Mouse (Mus musculus) right cerebral cortex, postnatal 36 days (tissue): ENCODE results near the gene Set.
"Not testable (repeated sequence)": the region's sequence is repeated elsewhere in the genome, so short reads cannot be mapped to it uniquely, and the experiment has no call there.

Experiments
- DNase-seq, 2 experiments: peaks; one replicate each; pipeline ENCODE4 v3.0.0; 2022; ENCODE audit warnings: low spot score in 2 of 2, mixed read lengths in 1 of 2

The Set gene

DNA sequence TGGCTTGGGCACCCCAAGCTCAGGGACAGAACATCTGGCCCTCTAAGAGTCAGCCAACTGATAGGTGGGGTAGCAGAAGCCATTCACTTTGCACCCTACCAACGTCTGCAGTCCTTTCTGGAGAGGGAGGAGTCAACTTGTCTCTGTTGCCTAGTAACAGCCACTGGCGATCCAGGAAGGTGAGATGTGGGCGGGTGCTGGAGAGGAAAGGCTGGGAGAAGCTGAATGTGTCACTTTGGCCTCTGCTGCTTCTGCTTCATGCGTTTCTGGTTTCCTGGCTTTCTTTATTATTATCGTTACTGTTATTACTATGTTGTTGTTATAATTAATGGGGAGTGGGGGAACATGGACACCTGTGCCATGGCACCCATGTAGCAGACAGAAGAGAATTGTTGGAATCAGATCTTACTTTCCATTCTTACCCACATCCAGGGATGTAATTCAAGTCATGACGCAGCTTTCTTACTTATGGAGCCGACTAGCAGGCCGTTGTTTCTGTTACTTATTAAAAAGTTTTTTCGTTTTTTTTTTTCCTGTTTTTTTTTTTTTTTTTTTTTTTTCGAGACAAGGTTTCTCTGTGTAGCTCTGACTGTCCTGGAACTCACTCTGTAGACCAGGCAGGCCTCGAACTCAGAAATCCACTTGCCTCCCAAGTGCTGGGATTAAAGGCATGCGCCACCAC, at the start of gene Set:
TSS of gene Set (plus strand) at position 156 of the 682 bp plus-strand sequence.
- DNase-seq: no peak

DNA sequence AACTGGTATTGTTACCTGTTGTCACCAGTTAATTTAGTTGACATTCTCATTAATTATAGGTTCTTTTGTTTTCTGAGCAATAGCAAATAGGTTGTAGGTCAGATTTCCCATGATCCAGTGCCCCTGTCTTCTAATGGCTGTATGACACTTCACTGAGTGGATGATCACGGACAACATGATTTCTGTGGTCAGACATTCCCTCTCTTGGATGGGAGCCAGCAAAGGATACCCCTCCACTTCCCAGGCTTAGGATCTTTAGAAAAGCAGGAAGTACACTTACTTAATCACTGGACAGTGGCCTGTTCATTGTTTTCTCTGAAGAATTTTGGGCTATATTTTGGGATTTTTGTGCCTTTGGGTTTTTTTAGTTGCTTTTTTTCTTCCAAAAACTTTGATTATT, 48.1 kb upstream of the Set start:
- no peak for DNase-seq

DNA sequence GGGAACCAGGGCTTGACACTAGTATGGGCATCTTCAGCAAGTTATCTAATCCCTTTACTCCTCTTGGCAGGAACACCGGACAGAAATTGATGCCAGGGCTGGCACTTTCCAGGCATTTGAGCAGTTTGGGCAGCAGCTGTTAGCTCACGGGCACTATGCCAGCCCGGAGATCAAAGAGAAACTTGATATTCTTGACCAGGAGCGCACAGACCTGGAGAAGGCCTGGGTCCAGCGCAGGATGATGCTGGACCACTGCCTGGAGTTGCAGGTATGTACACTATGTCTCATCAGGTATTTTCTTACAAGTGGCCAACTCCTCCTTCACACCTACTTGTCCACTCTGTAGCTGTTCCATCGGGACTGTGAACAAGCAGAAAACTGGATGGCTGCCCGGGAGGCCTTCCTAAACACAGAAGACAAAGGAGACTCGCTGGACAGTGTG, 46.3 kb upstream of the Set start:
- DNase-seq: no peak

DNA sequence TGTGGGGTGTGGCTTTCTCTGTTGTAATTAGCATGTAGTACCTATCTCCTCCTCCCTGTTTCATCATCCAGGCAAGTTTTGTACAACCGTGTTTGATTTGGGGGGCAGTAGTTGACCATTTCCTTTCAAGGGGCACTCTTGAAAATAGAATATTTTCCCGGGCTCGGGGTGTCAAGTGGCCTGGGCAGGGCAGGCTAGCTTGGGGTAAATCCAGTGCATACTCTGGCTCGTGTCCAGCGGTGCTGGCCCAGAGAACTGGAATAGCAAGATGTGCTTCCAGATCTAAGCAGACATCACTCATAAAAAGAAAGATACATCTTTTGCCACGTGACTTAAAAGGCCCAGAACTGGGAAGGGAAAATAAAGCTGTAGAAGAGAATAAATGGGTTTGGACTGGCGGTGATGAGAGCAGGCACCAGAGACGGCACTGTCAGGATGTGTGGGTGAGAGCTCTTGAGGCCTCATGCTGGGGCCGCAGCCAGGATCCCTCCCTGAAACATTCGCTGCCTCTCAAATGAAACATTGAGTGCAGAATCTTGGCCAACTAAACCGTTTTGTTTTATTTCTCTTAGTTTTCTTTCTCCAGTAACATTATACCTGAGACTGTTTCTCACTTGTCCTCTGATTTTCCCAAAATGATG, 42.7 kb upstream of the Set start:
- DNase-seq: no peak

- no peak for DNase-seq
These were observed 31.7 kb upstream of the Set start for GRCm38 (mm10) chr2:30025454-30025853.

- no peak for DNase-seq
These were observed 30.2 kb upstream of the Set start for GRCm38 (mm10) chr2:30026997-30027396.

DNA sequence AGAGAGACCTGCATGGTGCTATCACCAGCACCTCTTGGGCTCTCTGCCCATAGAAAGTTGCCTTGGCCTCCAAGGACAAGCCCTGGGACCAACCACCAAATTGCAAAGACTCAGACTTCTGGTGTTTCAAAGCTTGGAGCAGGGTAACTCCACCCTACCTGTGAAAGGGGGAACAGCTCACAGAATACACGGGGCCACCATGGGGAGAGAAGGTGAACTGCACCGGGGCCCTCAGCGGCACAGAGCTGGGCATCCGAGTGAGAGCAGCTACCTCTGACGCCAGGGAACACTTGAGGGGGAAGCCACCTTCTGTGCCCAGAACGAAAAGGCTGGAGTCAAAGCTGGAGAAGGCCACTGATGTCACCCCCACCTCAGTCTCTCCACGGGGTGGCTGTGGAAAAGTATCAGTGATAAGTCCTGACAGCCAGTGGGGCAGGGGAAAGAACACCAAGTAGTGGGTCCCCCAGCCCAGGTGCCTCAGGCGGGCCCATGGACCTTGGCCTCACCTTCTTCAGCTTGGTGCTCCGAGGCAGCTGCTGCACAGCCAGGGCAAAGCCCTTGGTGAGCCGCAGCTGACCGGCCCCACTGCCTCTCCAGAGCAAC, 24.8 kb upstream of the Set start:
- no peak for DNase-seq

- no peak for DNase-seq
These were observed 24.2 kb upstream of the Set start for GRCm38 (mm10) chr2:30032957-30033356.

- DNase-seq: no peak
These were observed 19.4 kb upstream of the Set start for GRCm38 (mm10) chr2:30037762-30038161.

DNA sequence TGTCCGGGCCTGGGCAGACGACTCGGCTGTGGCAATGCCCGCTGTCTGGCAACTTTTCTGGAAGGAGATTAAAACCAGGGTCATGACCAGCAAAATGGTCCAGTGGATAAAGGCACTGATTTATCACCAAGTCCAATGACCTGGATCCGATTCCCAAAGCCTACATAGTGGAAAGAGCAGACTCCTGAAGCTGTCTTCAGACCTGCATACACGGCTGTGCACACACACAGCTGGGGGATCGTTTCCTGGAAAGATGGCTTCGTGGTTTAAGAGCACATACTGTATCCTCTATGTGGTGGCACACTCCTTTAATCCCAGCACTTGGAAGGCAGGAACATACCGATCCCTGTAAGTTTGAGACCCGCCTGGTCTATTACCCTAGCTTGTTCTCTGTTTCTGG, 18.8 kb upstream of the Set start:
- DNase-seq: no peak

DNA sequence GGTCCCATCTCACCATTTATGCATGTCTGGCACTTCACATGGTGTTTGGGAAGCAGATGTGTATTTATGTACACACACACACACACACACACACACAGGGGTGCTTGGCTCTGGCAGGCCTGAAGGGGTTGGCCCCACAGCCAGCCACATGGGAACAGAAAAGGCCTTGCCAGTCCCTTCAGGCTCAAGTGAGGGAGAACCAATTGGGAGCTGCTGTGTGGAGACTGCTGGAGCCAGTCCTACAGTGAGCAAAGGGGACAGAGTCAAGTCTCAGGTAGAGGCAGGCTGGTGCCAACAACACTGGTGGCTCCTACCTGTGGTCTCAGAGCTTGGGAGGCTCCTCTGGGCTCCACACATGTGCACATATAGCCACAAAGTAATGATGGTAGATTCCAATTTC, 17.5 kb upstream of the Set start:
- no peak for DNase-seq

DNA sequence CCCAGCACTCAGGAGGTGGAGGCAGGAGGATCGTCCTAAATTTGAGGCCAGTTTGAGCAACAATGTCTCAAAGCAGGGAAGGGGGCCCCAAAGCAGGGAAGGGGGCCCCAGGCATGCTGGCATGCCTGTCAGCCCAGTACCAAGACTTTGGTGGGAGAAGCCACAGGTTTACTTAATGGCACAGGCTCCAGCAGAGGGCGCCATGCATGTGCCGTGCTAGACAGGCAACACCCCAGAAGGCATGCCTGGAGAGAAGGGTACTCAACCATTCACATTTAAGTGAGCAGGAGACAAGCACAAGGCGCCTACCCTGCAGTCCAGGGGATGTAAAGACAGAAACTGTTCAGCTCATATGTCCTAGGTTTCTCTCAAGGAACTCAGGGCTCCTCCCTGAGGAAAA, 14.7 kb upstream of the Set start:
- DNase-seq: peak in 1 of 2 experiments; percentile 43

- no peak for DNase-seq
These were observed 12.6 kb upstream of the Set start for GRCm38 (mm10) chr2:30044550-30044949.

GRCm38 (mm10) chr2:30047127-30047526, 10.1 kb upstream of the Set start:
- no peak for DNase-seq

DNA sequence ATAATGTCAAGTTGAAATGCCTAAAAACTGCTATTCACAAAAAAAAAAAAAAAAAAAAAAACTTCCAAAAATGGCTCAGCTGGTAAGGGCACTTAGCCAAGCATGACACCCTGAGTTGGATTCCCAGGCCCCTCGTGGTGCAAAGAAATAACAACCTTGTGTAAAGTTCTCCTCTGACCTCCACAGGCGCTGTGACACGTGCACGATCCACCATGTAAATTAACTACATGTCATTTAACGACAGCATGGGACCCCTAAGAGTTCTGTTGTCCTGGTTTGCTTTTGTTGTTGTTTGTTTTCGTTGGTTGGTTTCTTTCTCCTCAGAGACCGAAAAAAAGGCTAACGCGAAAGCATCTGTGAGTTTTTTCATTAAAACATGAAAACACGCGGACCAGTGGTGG, 9.1 kb upstream of the Set start:
- no peak for DNase-seq

DNA sequence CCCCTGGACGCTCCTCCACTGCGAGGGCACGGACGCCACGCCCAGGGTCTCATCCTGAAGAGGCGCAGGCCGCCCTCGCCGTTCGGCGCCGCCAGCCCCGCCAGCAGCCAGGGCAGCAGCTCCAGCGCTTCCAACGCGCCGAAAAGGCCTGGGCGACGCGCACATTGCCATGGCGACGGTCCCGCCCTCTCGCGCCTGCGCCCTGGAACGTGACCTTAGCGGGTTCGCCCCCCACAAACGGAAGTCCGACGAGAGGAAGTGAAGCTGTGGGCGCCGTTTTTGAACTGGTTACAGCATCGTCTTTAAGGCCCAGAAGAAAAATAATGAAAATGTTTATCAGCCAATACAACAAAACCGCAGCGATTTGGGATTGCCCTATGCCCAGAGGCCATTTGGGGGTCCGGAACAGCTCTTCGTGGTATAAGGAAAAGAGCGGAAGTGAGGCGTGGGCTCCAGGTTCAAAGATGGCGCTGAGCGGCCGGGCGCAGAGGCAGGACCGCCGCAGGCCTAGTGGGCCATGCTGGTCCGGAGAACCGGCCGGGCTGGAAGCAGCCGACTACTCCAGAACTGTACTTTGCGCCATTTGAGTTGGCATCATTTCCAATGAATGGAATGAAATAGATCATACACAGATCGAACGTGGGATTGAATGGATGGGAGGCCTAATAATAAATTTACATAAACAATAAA, 8.3 kb upstream of the Set start, which contains the start of gene Wdr34:
TSS of gene Wdr34 (minus strand) at position 183 of the 690 bp plus-strand sequence.
- DNase-seq: peak; percentile 93 to 96

- no peak for DNase-seq
These were observed 7.3 kb upstream of the Set start for GRCm38 (mm10) chr2:30049831-30050230.

GRCm38 (mm10) chr2:30051992-30052761, 5.0 kb upstream of the Set start:
- DNase-seq: no peak

GRCm38 (mm10) chr2:30055310-30055709, 1.9 kb upstream of the Set start:
- not testable (repeated sequence) for DNase-seq

DNA sequence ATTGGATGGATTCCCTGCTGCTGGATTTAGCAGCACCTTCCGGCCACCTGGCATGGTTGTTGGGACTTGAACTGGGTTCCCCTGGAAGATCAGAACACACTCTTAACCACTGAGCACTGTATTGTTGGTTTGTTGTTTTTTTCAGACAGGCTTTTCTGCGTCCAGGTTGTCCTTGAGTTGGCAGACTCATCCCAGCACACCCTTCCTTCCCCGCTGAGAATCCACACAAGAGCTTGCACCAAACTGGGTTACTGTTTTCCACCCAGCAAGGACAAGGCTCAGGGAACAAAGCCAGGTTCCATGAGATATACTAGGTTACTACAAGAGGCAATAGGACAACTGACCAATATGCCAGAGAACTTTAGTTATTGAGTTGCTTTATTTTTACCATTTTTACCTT, 442 bp upstream of the Set start:
- DNase-seq: no peak

- DNase-seq: no peak
These were observed 1.2 kb downstream of the Set start for GRCm38 (mm10) chr2:30058418-30058817.
